Mouse (Mus musculus): ENCODE measurements at regions not wholly inside any gene's neighbourhood (a gene's known extent, or its start where the extent isn't known, plus 50 kb on each side); places are given as distances from the start of the nearest gene placed in this dataset.

DNA sequence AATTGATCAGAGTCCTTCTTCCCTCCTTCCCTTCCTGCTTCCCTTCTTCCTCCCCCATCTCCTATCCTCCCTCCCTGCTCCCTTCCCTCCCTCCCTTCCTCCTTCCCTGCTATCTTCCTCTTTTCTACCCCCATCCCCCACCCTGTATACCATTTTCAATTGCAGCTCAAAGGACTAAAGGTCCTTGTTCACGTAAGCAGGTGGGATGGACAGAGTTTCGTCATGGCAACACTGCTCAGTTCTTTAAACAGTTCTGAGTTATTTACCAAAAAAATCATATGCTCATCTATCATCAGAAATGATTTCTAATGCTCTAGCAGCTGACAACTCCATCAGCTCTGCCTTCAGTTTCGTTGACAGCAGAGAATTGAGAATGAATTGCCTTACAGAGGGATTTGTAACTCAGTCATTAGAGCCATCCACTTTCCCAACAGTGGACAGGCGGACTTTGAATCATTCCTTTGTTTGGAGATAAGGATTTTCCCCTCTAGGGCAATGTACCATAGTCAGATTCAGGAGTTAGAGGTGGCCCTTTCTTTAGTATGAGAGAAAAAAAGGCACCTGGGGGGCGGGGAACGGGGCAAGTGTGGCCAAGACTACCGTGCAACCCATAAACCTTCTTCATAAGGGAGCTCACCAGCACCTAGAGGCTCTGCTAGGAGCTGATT lies 113.7 kb upstream of the Lrig1 start:
- no peak for DNase-seq (ENCODE audit: low read depth)

DNA sequence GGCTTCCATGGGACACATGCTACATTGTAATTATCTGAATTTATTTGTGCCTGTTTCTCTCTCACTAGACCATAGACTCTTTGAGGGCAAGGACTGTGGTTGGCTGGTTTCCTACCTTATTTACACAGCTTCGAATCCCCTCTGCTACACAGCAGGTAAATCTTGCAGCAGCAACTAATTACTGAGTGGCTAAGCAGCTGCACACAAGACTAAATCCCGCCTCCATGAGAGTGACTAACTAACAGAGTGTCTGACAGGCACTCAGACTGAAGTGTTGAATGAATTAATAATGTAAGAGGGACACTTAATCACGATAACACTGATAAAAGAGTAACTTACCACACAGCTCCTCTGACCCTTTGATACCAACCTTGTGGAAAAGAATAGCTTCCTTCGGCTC lies 111.9 kb upstream of the Lrig1 start:
- DNase-seq (ENCODE audit: low read depth), result no peak

DNA sequence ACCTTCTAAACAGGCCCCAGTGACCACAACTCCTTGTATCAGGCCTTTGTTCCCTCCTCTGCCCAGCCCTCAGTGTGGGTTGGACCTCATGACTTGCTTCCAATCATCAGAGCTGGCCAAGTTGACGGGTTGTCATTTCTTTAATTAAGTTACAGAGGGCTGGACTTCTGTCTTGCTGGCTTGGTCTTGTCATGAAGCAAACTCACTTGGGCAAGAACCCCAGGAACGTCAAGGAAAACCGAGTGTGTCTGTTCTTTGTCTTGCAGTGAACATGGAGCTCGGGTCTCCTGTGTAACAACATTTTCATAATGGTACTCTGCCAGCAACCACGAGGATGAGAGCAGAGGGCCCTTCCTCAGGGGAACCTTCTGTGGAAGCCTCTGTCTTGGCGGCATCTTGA lies 107.3 kb upstream of the Lrig1 start:
- no peak for DNase-seq (ENCODE audit: low read depth)

DNA sequence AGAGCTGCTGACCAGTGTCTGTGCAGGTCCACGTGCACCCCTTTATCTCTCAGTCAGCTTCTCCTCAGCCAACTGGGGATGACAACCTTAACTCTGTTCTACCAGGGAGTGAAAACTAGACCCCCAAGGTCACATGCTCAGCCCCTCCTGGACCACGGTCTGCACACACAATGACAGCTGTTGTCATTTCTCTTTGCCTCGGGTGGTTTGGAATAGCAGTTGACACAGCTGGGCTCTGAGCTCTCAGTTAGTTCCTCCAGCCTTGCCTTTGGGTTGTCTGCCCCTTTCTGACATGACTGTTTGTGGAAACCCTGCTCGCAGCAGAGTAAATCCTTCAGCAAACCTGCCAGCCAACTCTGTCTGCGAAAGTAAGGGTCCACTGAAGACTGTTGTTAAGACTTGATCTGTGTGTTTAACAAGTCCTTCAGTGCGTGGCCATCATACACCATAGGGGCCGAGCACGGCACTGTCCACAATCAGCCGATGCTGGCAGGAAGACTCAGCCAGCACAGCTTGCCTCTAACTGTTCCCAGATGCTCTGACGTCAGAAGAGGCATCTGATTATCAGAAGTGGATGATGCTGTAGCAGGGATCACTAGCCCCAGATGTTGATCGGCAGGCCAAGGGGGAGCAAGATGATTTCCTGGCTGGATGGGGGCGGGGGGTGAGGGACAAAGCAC lies 106.7 kb upstream of the Lrig1 start:
- DNase-seq (ENCODE audit: low read depth), result no peak

DNA sequence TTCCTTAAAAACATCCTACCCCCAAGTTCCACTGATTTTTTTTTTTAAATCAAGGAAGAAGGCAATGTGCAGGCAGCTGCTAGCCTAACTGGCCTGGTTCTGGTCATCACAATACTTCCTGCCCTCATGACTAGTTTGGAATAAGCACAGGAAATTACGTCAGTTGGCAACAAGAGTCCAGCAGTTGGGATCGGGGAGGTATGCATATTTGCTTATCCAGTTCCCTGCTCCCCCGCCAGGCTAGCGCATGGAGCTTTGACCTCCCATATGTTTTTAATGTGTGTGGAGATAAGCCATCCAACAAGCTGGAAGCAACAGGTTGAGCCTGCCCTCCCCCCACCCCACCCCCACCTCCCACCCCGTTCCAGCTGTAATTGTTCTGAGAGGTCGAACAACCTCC lies 105.7 kb upstream of the Lrig1 start:
- no peak for DNase-seq (ENCODE audit: low read depth)

DNA sequence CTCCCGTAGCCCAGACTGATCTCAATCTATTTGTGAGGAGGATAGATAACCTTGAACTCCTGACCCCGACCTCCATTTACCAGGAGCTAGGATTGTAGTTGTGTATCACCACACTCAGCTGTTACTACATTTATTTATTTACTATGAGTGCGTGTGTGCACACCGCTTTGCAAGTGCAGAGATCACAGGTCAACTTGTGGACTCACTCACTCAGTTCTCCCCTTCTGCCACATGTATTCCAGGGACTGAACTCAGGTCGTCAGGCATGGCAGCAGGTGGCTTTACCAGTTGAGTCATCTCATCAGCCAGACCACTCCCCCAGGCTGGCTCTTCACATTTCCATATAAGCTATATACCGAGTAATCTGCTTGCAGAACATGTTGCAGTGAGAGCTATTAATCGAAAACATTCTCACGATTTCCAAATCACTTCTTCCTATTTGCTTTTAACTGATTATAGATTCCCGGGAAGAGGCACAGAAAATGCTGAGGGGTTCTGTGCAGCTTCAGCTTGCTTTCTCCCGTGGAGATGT lies 104.4 kb upstream of the Lrig1 start:
- DNase-seq (ENCODE audit: low read depth), result no peak

DNA sequence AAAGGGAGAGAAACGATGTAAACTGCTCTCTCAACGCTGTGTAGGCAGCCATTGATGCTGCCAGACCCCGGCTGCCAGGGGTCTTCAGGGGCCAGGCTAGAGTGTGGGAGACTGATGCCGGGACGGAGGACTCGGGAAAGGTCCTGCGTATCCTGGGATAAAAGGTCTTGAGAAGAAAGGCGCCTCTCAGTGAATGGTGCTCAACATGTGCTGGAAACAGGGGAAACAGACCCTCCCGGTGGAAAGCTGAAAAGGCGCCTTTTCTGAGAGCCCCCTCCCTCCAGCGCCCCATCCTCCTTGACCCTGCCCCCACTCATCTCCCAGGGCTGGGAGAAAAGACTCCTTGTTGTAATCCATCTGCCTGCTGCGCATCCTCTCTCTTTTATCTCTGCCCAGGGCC lies 101.1 kb upstream of the Lrig1 start:
- no peak for DNase-seq (ENCODE audit: low read depth)

DNA sequence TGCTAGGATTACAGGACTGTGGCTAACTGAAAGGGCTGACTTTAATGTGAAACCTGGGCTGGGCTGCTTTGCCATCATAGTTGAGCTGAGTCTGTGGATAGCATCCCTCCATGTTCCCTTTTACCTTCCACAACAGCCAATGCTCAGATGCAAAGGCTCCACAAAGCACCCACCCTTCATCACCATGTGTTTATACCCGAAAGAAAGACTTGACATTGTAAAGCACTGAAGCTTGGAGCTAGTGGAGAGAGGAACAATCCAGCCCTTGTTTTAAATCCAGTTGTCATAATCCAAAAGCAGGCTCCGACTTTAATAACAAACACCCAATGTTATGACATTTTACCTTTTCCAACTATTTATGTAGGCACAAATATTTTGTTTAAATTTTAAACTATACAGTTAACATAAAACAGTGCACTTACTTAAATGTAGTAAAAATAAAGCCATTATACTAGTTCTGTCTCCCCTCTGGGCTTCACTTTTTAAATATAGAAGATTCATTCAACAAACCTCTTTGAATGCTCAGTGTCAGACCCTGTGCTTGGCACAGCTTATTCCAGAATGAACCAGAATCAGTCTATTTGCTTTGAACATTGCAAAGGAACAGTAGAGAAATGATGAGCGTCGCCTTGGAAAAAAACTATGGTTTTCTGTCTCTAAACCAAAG lies 98.7 kb upstream of the Lrig1 start:
- no peak for DNase-seq (ENCODE audit: low read depth)

DNA sequence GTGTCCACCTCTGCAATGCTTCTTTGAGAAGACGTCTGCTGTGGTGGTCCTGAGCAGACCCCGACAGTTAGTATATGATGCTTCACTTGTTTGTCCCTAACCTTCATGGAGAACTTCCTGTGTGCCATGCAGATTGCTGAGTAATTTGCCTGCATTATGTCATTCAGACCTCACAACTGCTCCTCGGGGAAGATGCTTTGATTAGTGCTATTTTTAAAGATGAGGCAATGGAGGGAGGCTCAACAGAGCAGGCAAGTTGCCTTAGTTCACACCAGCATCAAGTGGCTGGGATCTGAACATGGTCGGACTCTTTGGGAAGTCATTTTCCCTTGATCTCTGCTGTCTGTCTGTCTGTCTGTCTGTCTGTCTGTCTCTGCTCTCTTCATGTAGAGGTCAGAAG lies 95.5 kb upstream of the Lrig1 start:
- no peak for DNase-seq (ENCODE audit: low read depth)

DNA sequence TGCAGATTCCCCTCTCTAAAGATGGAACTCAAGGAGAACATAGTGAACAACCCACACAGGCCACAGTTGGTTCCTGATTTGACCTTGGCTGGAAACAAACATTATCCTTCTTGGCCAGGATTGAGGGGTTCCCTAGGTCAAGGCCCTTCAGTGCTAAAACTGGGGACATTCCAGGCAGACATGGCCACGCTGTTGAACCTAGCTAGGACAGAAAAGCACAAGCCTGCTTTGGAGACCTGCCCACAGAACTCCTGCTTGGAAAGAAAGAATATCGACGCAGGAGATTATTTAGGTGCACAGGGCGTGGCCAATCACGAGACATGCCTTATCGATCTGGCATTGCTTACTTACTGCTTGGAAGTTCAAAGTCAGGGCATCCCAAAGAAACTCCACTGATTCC lies 93.6 kb upstream of the Lrig1 start:
- no peak for DNase-seq (ENCODE audit: low read depth)

DNA sequence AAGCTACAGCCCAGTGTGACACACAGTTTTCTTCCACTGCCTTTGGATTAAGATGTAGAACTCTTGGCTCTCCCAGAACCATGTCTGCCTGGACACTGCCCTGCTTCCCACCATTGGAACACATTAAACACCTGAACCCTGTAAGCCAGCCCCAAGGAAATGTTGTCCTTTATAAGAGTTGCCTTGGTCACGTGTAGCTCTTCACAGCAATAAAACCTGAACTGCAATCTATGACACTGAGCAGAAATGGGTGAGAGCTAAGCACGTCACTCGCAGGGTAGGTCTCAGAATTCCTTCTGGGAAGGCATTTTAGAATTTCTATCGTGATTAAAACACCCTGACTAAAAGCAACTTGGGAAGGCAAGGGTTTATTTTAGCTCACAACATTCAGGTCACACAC lies 92.4 kb upstream of the Lrig1 start:
- no peak for DNase-seq (ENCODE audit: low read depth)

DNA sequence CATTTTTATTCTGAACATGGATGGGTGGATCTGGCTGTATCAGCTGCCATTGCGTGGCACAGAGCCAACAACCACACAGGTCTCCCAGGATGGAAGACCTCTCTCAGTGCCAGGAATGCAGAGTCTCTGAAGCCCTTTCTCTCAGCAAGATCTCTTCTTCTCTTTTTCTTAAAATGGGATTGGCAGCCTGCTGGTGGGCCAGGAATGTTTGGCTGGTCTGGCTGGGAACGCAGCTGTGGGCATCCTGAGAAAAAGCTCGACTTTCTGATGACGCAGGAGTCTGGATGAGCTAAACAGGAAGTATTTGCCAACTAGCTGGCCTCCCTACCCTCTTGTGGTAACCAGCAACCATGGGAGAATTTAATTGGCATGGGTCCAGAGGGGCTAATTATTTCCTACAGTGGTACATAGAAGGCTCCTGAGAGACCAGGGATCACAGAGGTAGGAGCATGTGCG lies 89.4 kb upstream of the Lrig1 start:
- DNase-seq (ENCODE audit: low read depth), result no peak

DNA sequence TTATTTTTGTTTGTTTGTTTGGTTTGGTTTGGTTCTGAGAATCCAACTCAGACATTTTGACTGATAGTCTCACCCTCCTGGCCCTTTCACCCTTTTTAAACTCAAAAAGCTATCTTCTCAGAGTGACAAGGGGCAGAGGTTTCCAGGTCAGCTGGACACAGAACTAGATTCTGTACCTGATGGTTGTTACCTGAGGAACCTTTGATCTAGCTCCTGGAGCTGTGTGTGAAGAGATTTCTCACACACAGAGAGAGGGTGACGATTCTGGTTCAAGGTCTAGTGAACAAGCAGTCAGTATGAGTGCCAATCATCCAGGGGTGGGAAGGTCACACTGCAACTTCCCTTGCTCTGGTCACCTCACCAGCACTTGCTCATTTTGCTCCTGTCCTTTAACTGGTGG lies 83.5 kb upstream of the Lrig1 start:
- DNase-seq (ENCODE audit: low read depth), result no peak

DNA sequence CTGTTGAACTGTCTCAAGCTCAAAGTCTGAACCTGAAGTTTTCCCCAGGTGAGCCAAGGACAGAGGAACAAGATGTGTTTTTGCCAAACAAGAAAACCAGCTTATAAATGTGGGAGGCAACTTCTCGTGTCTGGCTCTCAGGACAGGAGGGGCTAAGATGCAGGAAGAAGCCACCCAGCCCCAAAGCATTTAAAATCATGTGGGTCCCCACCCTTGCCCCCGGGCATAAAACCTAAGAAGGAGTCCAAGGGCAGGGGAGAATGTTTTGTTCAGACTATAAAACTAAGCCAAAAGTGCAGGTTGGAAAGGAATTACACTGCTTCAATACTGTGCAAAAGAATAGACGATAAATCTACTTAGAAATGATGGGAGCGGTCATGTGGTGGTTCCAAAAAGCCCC lies 80.7 kb upstream of the Lrig1 start:
- no peak for DNase-seq (ENCODE audit: low read depth)

DNA sequence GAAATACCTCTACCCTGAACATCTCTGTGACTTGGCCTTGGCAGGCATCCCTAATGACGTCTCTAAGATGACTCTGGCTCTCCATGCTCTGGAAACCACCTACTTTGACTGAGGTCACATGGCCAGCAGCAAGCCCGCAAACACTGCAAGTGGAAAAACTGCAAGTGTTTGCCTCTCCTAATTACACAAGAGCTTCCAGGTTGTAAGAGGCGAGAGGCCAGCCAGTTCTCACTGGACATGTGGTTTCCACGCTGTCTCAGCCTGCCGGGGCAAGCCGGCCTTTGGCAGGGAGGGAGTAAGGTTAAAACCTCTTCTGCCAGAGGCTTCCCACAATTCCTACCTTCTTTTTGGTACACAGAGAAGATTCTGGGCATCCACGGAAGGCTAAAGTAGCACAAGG lies 79.9 kb upstream of the Lrig1 start:
- peak; percentile 49 for DNase-seq (ENCODE audit: low read depth)

DNA sequence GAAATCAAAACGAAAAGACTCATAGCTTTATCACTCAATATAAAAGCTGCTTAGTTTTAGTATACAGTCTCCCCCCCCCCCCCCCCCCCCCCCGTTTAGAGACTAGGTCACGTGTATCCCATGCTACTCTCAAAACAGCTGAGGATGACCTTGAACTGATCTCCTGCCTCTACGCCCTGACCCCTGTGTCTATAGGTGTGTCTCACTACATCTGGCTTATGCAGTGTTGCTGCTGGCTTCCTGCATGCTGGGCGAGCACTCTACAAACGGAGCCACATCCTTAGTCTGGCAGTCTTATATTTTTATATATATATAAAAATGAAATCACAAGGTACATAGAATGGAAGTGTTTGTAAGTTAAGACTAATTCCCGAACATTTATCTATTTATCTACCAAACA lies 79.3 kb upstream of the Lrig1 start:
- DNase-seq (ENCODE audit: low read depth), result peak; percentile 40

DNA sequence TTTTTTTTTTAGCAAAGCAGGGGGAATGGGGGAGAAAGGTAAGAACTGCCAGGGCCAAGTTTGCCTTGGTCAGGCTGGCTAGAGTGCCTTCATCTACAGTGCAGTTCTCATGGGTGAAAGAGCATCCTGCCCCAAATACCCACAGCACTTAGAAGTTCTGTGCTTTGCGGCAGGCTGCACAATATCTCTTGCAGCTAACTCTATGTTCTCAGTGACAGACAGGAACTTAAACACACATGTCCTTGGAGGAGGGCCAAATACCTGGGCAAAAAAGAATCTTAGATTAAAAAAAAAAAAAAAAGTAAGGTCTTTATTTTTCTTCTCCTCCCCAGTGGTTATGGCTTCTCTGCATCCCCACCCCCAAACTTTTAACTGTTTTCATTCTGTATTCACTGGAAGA lies 78.8 kb upstream of the Lrig1 start:
- DNase-seq (ENCODE audit: low read depth), result peak; percentile 73

DNA sequence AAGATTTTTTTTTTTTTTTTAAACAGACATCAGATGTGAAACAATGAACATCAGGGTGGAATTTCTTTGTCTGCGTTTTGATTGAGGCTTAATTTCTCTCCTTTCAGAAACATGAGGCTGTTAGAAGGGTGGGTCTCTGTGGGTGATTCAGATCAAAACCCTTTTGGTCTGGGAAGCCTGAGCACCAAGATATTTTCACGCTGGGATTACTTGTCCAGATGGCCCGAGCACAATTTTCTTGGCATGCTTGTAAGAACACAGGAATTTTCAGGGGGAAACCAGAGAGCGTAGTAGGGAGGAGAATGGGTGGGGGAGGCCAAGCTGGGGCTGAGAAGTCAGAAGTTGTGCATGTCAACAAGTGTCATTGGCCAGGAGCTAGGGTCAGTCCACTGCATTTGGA lies 76.6 kb upstream of the Lrig1 start:
- DNase-seq (ENCODE audit: low read depth), result no peak

DNA sequence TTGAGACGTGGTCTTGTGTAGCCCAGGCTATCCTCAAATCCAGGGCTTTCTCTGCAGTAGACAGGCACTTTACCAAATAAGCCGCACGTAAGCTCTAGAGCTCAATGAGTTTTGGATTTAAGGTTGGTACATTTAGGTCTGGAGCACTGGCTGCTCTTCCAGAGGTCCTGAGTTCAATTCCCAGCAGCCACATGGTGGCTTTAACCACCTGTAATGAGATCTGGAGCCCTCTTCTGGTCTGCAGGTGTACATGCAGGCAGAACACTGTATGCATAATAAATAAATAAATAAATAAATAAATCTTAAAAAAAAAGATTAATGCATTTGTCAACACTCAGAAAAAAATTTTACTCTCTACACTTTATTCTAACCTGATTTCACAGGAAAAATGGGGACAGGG lies 74.9 kb upstream of the Lrig1 start:
- no peak for DNase-seq (ENCODE audit: low read depth)

DNA sequence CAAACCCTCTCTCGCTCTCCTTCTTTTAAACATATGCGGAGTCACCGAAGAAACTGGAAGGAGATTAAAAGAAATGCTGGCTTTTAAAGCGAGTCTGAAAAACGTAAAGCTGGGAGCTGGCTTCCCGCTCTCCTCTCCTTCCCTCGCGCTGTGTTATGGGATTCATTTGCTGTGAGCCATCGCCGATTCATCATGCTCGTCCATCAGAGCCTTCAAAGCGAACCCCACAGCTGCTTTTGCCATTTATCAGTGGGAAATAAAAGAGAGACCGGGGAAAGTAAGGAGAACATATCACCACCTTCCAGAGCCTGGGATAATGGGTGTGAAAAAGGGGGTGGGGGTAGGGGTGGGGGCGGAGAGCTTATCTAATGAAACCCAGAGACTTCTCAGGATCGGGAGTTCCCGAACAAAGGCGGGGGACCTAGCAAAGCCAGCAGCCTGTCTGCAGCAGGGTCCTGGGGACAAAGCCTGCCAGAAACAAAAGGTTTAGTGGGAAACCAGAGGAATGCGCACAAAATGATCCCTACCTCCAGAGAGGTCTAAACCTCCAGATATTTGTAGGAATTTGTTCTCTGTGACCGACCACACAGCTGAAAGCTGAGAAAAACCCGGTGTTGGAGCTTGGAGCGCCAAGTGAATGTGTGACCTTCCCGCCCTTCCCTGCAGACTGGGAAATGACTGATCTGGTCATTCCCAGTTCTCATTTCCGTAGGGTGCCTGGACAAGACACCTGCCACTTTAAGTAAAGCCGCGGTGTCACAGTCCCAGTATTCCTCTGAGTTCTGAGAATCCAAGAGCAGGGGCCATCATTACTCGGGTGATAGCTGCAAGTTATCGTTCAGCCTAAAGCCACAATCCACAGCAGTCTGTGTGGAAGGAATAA lies 73.9 kb upstream of the Lrig1 start:
- DNase-seq (ENCODE audit: low read depth), result no peak

DNA sequence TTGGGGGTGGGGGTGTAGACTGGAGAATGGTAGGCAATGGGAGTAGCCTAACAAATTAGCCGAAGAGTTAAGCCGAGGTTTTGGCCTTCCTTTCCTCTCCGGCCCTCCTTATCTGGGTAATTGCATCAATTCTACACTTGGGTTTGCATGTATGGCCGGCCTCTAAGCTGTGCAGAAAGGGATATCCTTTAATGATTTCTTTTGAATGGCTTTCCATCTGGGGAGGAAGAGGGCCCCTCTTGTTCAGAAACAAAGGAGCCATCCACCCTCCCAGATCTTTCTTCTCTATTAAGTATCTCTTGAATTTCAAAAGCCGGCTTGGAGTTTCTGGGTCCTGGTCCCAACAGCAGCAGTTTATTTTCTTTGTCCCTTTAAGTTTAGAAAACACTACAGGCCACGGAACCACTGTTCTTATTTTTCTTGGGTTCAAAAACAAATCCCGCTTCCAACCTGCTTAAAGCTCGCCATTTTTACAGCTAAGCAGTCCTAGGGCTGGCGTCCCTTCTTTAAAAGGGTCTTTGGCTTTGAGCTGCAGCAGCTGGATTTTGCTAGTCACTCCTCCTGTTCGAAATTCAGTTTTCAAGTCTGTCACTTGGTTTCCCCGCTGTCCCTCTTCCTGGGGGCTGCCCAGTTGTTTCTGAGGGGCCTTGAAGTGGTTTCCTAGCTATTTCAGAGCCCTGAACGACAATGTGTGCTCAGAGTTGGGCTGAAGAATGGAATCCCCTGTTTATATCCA lies 73.1 kb upstream of the Lrig1 start:
- DNase-seq (ENCODE audit: low read depth), result no peak

DNA sequence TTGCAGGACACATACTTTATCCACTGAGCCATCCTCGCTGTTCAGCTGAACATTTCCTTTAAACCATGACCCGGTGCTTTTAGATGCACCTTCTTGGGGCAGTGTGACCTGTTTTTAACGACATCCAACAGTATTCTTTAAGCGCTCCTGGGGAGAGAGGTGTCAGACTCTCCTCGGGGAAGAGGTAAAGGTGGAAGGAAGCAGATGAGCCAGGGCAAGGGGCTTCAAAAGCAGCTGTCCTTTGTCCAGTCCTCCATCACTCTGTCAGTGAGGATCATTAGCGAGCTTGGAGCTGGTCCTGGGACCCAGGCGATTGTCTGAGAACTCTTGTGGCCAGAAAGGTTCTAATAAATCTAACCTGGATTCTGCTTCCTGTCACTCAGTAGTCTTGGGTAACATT lies 72.4 kb upstream of the Lrig1 start:
- DNase-seq (ENCODE audit: low read depth), result no peak
